Mouse (Mus musculus) midbrain, embryonic 16.5 days (tissue): ENCODE measurements at regions not wholly inside any gene's neighbourhood (a gene's known extent, or its start where the extent isn't known, plus 50 kb on each side); places are given as distances from the start of the nearest gene placed in this dataset.

Experiments
- ATAC-seq: fragments of 200-750 bp; cut with Nextera tagmentation; 2 replicates; pipeline ENCODE4 v1.8.0; 2017; ENCODE audit warnings: moderate TSS enrichment
- H3K27ac ChIP-seq: fragments of 300-500 bp; sonication (generic); 2 replicates; pipeline ENCODE4 v1.5.1; 2014; ENCODE audit warnings: mild to moderate bottlenecking, low read length, mixed read lengths
- H3K27me3 ChIP-seq: fragments of 300-500 bp; sonication (generic); 2 replicates; pipeline ENCODE4 v1.6.1; 2014; ENCODE audit warnings: low read depth, low read length, mixed read lengths; ENCODE audit not compliant: control insufficient read depth, insufficient read depth
- H3K36me3 ChIP-seq: fragments of 300-500 bp; sonication (generic); 2 replicates; pipeline ENCODE4 v1.6.1; 2014; ENCODE audit warnings: mild to moderate bottlenecking, low read length, moderate library complexity, mixed read lengths; ENCODE audit not compliant: control insufficient read depth, insufficient read depth
- H3K4me1 ChIP-seq: fragments of 300-500 bp; sonication (generic); 2 replicates; pipeline ENCODE4 v1.6.1; 2014; ENCODE audit warnings: mild to moderate bottlenecking, low read length, mixed read lengths; ENCODE audit not compliant: control insufficient read depth, insufficient read depth
- H3K4me2 ChIP-seq: fragments of 300-500 bp; sonication (generic); 2 replicates; pipeline ENCODE4 v1.6.1; 2014; ENCODE audit warnings: mild to moderate bottlenecking, low read length, mixed read lengths
- H3K4me3 ChIP-seq: fragments of 300-500 bp; sonication (generic); 2 replicates; pipeline ENCODE4 v1.5.1; 2014; ENCODE audit warnings: low read depth, mild to moderate bottlenecking, low read length, moderate library complexity, mixed read lengths
- H3K9ac ChIP-seq: fragments of 300-500 bp; sonication (generic); 2 replicates; pipeline ENCODE4 v1.6.1; 2014; ENCODE audit warnings: low read depth, low read length, mixed read lengths
- H3K9me3 ChIP-seq: fragments of 300-500 bp; sonication (generic); replicated peaks from 2 replicates; pipeline ENCODE4 v1.6.1; 2014; ENCODE audit warnings: mild to moderate bottlenecking, low read length, mixed read lengths; ENCODE audit not compliant: control insufficient read depth, poor library complexity, severe bottlenecking
- WGBS: fragments of 180-500 bp; shearing (Covaris S2); extraction: QIAGEN DNeasy Blood & Tissue Kit; methylation state at CpG from one replicate; pipeline ENCODE4 v1.1.7; 2014; 5-methylcytosine and 5-hydroxymethylcytosine counted together

GRCm38 (mm10) chr8:12073311-12073999, 205.2 kb upstream of the A230072I06Rik start:
- H3K27me3 ChIP-seq = no peaks in the 10 kb centered on the region
- WGBS = 75% methylated on average over 6 of the region's 6 CpGs
- no peak overlapping the region for H3K27ac ChIP-seq
- H3K4me1 ChIP-seq = no peaks in the 10 kb centered on the region
- ATAC-seq = no peak
- no peaks in the 10 kb centered on the region for H3K36me3 ChIP-seq
- H3K9ac ChIP-seq = no peak overlapping the region
- H3K9me3 ChIP-seq = no peaks in the 10 kb centered on the region
- no peak overlapping the region for H3K4me2 ChIP-seq
- no peak overlapping the region for H3K4me3 ChIP-seq

GRCm38 (mm10) chr8:12075943-12076342, 202.7 kb upstream of the A230072I06Rik start:
- no peak for ATAC-seq
- Histone ChIP-seq H3K9me3 (no peaks in the 10 kb centered on the region), H3K36me3 (no peaks in the 10 kb centered on the region), H3K4me3 (no peak overlapping the region), H3K27ac (no peak overlapping the region), H3K4me1 (peaks cover 4% of the 10 kb centered on the region; the same call in 1 of the 2 replicates), H3K27me3 (no peaks in the 10 kb centered on the region), H3K4me2 (no peak overlapping the region), H3K9ac (no peak overlapping the region)
- 93% methylated on average over 3 of the region's 3 CpGs for WGBS

GRCm38 (mm10) chr8:12076811-12077375, 201.7 kb upstream of the A230072I06Rik start:
- no peaks in the 10 kb centered on the region for H3K27me3 ChIP-seq
- no peak overlapping the region for H3K4me2 ChIP-seq
- no peak overlapping the region for H3K27ac ChIP-seq
- no peak overlapping the region for H3K9ac ChIP-seq
- H3K36me3 ChIP-seq = no peaks in the 10 kb centered on the region
- no peak for ATAC-seq
- no peak overlapping the region for H3K4me3 ChIP-seq
- no peaks in the 10 kb centered on the region for H3K9me3 ChIP-seq
- peaks cover 4% of the 10 kb centered on the region; the same call in 1 of the 2 replicates for H3K4me1 ChIP-seq
- WGBS = 72% methylated on average over 10 of the region's 10 CpGs

- WGBS = 82% methylated on average over 2 of the region's 2 CpGs
- no peak overlapping the region for H3K9ac ChIP-seq
- peaks cover 4% of the 10 kb centered on the region; the same call in 1 of the 2 replicates for H3K4me1 ChIP-seq
- no peak for ATAC-seq
- H3K36me3 ChIP-seq = no peaks in the 10 kb centered on the region
- no peaks in the 10 kb centered on the region for H3K27me3 ChIP-seq
- no peak overlapping the region for H3K27ac ChIP-seq
- H3K4me2 ChIP-seq = no peak overlapping the region
- no peak overlapping the region for H3K4me3 ChIP-seq
- no peaks in the 10 kb centered on the region for H3K9me3 ChIP-seq
Measured at GRCm38 (mm10) chr8:12077896-12078295, 200.7 kb upstream of the A230072I06Rik start.

- 47% methylated on average over 14 of the region's 14 CpGs for WGBS
- peak; percentile 69; the same call in 1 of the 2 replicates for ATAC-seq
Measured at GRCm38 (mm10) chr8:12078679-12079566, 199.7 kb upstream of the A230072I06Rik start.

GRCm38 (mm10) chr8:12081536-12081935, 197.1 kb upstream of the A230072I06Rik start:
- ATAC-seq = no peak
- 90% methylated on average over 5 of the region's 5 CpGs for WGBS
- Histone ChIP-seq H3K9me3 (no peaks in the 10 kb centered on the region), H3K27me3 (no peaks in the 10 kb centered on the region), H3K9ac (no peak overlapping the region), H3K36me3 (no peaks in the 10 kb centered on the region), H3K27ac (no peak overlapping the region), H3K4me1 (peaks cover 4% of the 10 kb centered on the region; the same call in 1 of the 2 replicates), H3K4me2 (no peak overlapping the region), H3K4me3 (no peak overlapping the region)

More at GRCm38 (mm10) chr8:12078679-12079566, 199.7 kb upstream of the A230072I06Rik start:
- no peak overlapping the region for H3K4me2 ChIP-seq
- no peaks in the 10 kb centered on the region for H3K36me3 ChIP-seq
- H3K9ac ChIP-seq = no peak overlapping the region
- peaks cover 4% of the 10 kb centered on the region; the same call in 1 of the 2 replicates for H3K4me1 ChIP-seq
- H3K27ac ChIP-seq = peak overlapping the region; percentile 39
- H3K27me3 ChIP-seq = no peaks in the 10 kb centered on the region
- no peak overlapping the region for H3K4me3 ChIP-seq
- no peaks in the 10 kb centered on the region for H3K9me3 ChIP-seq

- no peak overlapping the region for H3K9ac ChIP-seq
- H3K4me2 ChIP-seq = no peak overlapping the region
- no peak overlapping the region for H3K4me3 ChIP-seq
- no peaks in the 10 kb centered on the region for H3K36me3 ChIP-seq
- 38% methylated on average over 10 of the region's 10 CpGs for WGBS
- H3K27ac ChIP-seq = no peak overlapping the region
- H3K4me1 ChIP-seq = no peaks in the 10 kb centered on the region
- no peaks in the 10 kb centered on the region for H3K27me3 ChIP-seq
- H3K9me3 ChIP-seq = no peaks in the 10 kb centered on the region
- peak; percentile 42; the same call in 1 of the 2 replicates for ATAC-seq
Measured at GRCm38 (mm10) chr8:12087192-12087800, 191.3 kb upstream of the A230072I06Rik start.

GRCm38 (mm10) chr8:12100145-12100544, 178.5 kb upstream of the A230072I06Rik start:
- no peak for ATAC-seq
- no peak overlapping the region for H3K4me3 ChIP-seq
- 87% methylated on average over 8 of the region's 8 CpGs for WGBS

More at GRCm38 (mm10) chr8:12100145-12100544, 178.5 kb upstream of the A230072I06Rik start:
- Histone ChIP-seq H3K4me2 (no peak overlapping the region), H3K27me3 (peaks cover 11% of the 10 kb centered on the region; the same call in 1 of the 2 replicates), H3K27ac (no peak overlapping the region), H3K36me3 (no peaks in the 10 kb centered on the region), H3K9me3 (no peaks in the 10 kb centered on the region), H3K9ac (no peak overlapping the region), H3K4me1 (peaks cover 5% of the 10 kb centered on the region)
